Mouse (Mus musculus) erythroblast, adult 5-6 weeks (primary cell): Measurements from ENCODE around the gene Fam120a. TPM values are rescaled to one million over a fixed set of nuclear protein-coding genes. Genes with fewer than 3 reads are reported as not detected.

ENCODE experiments used
- ATAC-seq: replicated peaks from 2 replicates; pipeline ENCODE4 v1.8.0; 2016; ENCODE audit warnings: moderate number of reproducible peaks, mild to moderate bottlenecking, moderate TSS enrichment, inconsistent platforms; ENCODE audit not compliant: poor library complexity, low FRiP score, severe bottlenecking
- total RNA-seq, 2 experiments: library from RNA; stranded (forward) in 1 of 2; stranded (reverse) in 1 of 2; fragments of 150-400 nt in 1 of 2; fragments of 200-764, 138-1000 nt in 1 of 2; gene quantifications; 2 replicates each; pipeline versions ENCODE4 v1.2.3 to v1.2.4; 2015 to 2017; ENCODE audit warnings: low replicate concordance in 2 of 2

Fam120a gene
- 66.7 and 81.5 TPM in 2 replicates for total RNA-seq (2015; ENCODE audit: low replicate concordance)
- 38.6 and 47.6 TPM in 2 replicates for total RNA-seq (2017; ENCODE audit: low replicate concordance)

- ATAC-seq = peak; percentile 68
Measured at GRCm38 (mm10) chr13:48967956-48968749, at the start of gene Fam120a. TSS of gene Fam120a (minus strand) at chr13:48968017.

DNA sequence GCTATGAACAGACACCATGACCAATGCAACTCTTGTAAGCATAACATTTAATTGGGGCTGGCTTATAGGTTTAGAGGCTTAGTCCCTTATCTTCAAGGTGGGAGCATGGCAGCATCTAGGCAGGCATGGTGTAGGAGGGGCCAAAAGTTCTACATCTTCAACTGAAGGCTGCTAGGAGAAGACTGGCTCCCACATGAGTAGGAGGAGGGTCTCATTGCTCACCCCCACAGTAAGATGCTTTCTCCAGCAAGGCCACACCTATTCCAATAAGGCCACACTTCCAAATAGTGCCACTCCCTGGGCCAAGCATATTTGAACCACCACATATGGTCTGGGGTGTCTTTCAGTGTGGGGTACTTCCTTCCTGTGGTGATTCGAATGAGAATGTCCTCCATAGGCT, 49.6 kb upstream of the Fam120a start:
- ATAC-seq = no peak

DNA sequence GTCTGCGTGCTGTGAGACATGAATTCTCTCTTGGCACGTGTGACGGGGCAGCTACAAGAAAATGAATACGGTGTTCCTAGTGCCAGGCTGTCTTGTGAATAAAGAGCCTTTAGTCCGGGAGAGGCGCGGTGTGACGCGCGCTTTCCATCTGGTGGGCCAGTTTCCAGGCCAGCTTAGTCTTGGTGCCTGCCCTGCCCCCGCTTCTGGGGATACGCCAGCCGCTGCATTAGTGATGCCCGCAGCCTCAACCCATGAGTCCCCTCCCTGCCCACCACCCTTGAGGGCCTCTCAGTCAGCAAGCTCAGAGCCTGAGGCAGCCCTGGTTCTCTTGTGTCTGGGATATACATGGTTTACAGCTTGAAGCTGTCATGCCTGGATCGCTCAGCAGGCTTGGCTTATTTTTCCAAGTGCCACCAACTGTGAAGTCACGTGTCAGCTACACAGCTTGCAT, 48.5 kb upstream of the Fam120a start:
- ATAC-seq = no peak

- ATAC-seq = no peak
Measured at GRCm38 (mm10) chr13:49015366-49016306, 47.8 kb upstream of the Fam120a start.

DNA sequence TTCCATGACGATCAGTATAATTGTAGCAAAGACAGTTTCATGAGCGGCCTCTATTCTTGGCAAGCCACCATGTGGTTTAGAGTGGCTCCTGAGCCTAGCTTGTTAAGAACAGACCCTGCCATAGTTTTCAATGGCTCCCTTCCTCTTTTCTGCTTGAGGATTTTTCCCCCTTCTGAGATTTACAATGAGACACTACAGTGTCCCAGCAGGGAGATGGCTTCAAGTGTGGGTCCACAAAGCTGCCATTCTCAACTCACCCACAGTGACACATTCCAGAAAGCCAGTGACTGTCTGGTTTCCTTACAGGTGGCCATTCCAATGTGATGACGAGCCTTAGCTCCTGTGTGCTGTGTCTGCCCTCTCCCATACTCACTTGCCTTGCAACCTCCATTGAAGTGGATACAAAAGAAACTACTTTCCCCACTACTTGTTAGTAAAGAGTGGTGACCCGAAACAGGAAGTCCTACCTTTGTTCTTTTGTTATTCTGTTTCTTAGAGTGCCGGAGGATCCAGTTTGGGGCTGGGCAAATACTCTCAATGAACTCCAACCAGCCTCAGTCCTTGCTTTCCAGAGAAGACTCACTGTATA, 45.5 kb upstream of the Fam120a start:
- ATAC-seq = no peak

GRCm38 (mm10) chr13:49001691-49002090, 33.9 kb upstream of the Fam120a start:
- no peak for ATAC-seq

DNA sequence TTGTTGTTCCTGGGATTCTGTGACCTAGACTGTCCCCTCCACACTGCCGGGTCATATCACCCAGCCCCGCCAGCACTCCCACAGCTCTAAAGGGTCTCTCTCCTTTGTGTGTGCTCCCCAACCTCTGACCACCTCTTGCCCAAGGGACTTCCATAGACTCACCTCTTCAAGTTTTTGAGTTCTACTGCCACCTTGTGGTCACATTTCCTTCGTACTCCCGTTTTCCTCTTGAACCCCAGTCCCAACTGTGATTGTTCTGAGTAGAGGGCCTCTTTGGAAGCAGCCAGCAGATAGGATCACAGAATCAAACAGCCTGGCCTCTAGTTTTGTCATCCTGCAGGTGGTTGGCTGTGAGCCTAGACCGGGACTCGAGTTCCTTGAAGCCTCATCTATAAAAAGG, 30.8 kb upstream of the Fam120a start:
- peak; percentile 65; the same call in 1 of the 2 replicates for ATAC-seq

- no peak for ATAC-seq
Measured at GRCm38 (mm10) chr13:48996731-48997130, 28.9 kb upstream of the Fam120a start.

GRCm38 (mm10) chr13:48994903-48995302, 27.1 kb upstream of the Fam120a start:
- ATAC-seq = no peak

DNA sequence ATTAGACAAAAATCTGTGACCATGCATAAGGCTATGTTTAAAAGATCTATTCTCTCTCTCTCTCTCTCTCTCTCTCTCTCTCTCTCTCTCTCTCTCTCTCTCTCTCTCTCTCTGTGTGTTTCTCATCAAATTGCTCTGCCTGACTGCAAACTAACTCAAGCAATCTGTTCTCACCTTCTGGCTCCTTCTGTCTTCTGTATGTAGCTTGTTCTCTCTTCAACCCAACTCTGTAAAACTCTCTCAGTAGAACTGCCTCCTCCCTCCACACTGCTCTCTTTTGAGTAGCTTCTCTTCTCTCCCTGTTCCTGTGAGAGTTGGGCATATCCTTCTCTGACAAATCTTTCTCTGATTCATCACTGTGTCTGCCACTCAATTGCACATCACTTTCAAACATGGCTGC, 25.1 kb upstream of the Fam120a start:
- no peak for ATAC-seq

- ATAC-seq = no peak
Measured at GRCm38 (mm10) chr13:48990138-48990537, 22.3 kb upstream of the Fam120a start.

GRCm38 (mm10) chr13:48982482-48983098, 14.8 kb upstream of the Fam120a start:
- no peak for ATAC-seq

GRCm38 (mm10) chr13:48979069-48979468, 11.3 kb upstream of the Fam120a start:
- no peak for ATAC-seq

GRCm38 (mm10) chr13:48977858-48978257, 10.0 kb upstream of the Fam120a start:
- ATAC-seq = peak; percentile 44; the same call in 1 of the 2 replicates

- ATAC-seq = no peak
Measured at GRCm38 (mm10) chr13:48974699-48975098, 6.9 kb upstream of the Fam120a start.

GRCm38 (mm10) chr13:48974266-48974665, 6.4 kb upstream of the Fam120a start:
- ATAC-seq = no peak

GRCm38 (mm10) chr13:48973231-48973630, 5.4 kb upstream of the Fam120a start:
- no peak for ATAC-seq

DNA sequence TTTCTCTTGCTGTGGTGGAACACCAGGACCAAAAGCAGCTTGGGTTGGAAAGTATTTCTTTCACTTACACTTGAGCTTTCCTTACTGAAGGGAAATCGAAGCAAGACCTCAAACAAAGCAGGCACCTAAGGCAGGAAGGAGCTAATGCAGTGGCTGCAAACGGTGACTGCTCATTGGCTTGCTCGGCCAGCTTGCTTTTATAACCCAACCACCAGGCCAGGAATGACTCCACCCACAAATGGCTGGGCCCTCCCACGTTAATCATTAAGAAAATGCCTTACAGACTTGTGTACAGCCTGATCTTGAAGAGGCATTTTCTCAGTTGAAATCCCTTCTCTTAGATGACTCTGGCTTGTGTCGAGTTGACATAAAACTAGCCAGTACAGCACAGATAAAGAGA, 3.2 kb upstream of the Fam120a start:
- peak; percentile 74 for ATAC-seq

DNA sequence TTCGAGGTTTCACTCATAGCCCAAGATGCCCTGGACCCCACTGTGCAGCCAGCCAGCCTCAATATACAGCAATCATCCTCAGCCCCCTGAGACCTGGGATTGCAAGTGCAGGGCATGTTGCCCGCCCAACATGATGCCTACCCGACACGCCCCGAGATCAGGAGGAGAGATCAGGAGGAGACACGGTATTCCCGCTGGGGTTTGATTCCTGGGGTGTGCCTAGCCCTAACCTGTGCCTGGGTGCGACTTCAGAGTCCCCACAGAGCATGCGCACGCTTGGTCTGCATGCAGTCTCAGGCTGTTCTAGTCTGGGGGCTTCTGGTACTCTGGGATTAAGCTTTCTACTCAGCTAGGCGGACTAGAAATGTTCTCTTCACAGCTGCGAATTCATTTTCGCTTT, 2.7 kb upstream of the Fam120a start:
- ATAC-seq = no peak

DNA sequence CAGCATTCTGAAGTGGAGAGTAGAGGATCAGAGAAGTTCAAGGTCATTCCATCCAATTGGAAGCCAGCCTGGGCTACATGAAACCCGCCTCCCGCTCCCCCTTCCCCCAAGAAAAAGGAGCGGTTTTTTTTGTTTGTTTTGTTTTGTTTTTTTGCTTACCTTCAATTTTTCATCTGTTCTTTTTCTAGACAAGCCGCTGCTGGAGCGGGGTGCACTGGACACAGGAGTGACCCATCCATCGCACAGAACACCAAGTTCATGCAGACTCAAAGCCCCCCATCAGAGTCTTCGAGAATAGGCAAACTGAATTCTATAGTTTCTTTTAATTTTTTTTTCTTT, 902 bp upstream of the Fam120a start:
- 0 out of 2 replicates have a peak, but pooled peaks have one; percentile 1 for ATAC-seq
